Mouse (Mus musculus): ENCODE data around the gene Snai1.

The Snai1 gene

DNA sequence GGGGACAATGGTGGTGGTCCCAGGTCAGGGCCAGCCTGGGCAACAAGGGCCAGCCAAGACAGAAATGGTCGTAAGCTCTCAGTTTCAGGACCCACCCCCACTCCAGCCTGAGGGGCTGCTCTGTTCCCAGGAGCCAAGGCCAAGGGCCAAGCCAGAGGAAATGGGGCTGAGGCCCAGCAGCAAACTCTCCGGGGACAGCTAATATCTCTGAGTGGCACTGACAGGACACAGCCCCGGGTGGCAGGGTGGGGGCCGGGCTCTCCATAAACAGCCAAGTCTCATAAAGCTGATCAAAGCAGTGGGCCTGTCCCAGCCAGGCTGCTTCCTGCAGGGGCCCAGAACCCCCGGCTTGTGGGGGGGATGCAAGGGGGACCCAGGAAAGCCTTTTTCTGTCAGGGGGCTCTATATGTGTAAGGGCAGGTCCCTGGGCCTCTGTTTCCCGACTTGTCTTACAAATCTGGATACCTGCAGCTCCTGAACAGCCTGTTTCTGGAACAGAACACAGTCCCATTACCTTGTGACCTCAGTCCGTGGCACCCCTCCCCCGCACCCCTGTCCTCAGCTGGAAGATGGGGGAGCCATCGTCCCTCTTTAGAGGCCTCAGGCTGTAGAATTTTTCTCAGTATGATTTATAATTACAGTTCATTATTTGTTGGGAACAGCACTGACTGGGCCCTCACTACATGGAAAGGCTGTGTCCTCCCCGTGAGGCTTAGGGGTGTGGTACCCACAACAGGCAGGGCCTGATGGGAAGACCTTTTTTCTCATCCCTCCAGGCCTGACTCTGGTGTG, 45.4 kb downstream of the Snai1 start:
- no peak for DNase-seq (ENCODE audit: low spot score in 2 of 2)

DNA sequence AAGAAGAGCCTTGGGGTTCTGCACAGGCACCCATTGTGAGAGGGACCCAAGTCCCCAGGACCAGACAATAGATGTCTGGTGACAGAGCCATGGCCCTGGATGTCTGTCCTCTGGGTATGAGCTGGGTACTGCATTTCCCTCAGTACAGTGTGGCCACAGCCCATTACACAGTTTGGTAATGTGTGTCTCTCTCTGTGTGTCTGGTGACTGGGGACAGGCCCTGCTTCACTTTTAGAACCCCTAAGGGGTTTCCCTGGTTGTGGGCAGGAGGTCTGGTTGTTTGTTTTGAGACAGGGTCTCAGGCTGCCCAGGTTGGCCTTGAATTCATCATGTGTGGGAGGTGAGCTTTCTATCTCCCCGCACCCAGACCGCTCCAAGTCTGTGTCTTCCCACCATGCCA, 47.3 kb downstream of the Snai1 start:
- DNase-seq (ENCODE audit: low spot score in 2 of 2): no peak

DNA sequence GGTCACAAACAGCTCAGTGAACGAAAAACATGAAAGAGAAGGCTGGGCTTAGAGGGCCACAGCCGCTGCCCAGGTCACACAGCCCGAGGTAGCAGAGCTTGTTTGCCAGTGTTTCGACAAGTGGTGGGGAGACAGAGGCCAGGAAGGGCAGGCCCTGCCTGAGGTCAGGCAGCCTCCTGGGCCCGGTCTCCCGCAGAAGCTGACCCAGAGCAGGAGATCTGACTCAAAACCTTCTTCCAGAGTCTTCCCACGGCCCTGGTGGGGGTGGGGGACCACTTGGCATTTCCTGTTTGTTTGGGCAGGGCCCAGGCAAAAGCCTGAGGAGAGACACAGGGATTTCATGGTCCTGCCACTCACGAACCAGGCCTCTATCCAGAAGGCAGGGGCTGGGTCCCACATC, 48.0 kb downstream of the Snai1 start:
- DNase-seq (ENCODE audit: low spot score in 2 of 2): no peak

DNA sequence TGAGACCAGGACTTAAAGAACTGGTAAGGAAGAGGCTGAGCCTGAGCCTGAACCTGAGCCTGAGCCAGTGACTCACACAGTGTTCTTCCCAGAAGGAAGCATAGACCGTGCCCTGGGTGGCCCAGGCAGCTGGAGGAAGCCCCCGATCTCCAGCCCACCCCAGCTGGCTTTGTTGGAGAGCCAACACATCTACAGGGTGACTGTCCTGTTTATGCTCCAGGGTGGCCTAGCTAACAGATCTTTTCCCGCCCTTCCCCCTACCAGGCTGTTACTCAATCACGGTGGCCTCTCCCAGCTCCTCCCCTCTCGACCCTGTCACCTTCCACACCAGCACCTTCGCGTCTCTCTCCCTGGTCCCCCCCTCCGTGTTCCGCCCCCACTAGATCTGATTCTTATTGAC, 49.0 kb downstream of the Snai1 start:
- no peak for DNase-seq (ENCODE audit: low spot score in 2 of 2)

DNA sequence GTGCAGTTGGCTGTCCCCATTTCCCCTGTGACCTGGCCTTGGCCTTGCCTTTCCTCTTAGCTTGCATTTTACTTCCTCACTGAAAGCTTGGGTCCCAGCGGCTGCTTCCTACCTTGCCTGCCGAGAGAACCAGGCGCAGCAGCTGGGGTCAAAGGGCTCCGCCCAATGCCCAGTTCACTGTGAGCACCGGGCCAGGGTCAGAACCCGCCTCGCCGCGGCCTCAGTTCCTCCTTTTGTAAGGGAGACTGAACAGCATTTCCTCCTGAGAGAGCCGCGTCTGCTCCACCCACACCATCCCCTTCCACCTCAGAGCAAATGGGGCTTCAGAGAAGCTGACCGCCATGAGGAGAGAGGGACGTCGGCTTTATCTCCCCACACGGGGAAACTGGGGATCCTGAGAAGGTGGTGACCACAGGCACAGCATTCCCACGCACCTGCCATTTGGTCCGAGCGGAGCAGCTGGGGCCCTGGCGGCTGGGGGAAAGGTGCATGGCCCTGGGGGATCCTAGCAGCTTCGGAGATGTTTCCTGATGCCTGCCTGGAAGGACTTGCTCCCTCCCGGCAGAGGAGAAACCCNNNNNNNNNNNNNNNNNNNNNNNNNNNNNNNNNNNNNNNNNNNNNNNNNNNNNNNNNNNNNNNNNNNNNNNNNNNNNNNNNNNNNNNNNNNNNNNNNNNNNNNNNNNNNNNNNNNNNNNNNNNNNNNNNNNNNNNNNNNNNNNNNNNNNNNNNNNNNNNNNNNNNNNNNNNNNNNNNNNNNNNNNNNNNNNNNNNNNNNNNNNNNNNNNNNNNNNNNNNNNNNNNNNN, 51.0 kb downstream of the Snai1 start:
- peak; percentile 58 to 64 for DNase-seq (ENCODE audit: low spot score in 2 of 2)

All from natural killer cell, adult 2 months (primary cell).